Mouse (Mus musculus): ENCODE measurements around the gene Nfyb.

Gene Nfyb

GRCm38 (mm10) chr10:82778791-82779549 is 15.0 kb upstream of the Nfyb start:
- no peak for DNase-seq

- DNase-seq, result peak; percentile 46
These were observed 13.9 kb upstream of the Nfyb start for GRCm38 (mm10) chr10:82777886-82778285.

- DNase-seq, result no peak
These were observed 13.1 kb upstream of the Nfyb start for GRCm38 (mm10) chr10:82777075-82777474.

- no peak for DNase-seq
These were observed 10.9 kb upstream of the Nfyb start for GRCm38 (mm10) chr10:82774841-82775240.

- DNase-seq, result no peak
These were observed 7.7 kb upstream of the Nfyb start for GRCm38 (mm10) chr10:82771595-82772170.

GRCm38 (mm10) chr10:82770713-82771112 is 6.8 kb upstream of the Nfyb start:
- DNase-seq, result no peak

- DNase-seq, result no peak
These were observed 5.0 kb upstream of the Nfyb start for GRCm38 (mm10) chr10:82768901-82769300.

- peak; percentile 15 for DNase-seq
These were observed 925 bp downstream of the Nfyb start for GRCm38 (mm10) chr10:82762756-82763681.

- DNase-seq, result no peak
These were observed 2.7 kb downstream of the Nfyb start for GRCm38 (mm10) chr10:82761037-82761811.

- no peak for DNase-seq
These were observed 4.2 kb downstream of the Nfyb start for GRCm38 (mm10) chr10:82759706-82760105.

- no peak for DNase-seq
These were observed 5.1 kb downstream of the Nfyb start for GRCm38 (mm10) chr10:82758878-82759277.

- DNase-seq, result no peak
These were observed 5.6 kb downstream of the Nfyb start for GRCm38 (mm10) chr10:82758368-82758767.

- DNase-seq, result no peak
These were observed 6.6 kb downstream of the Nfyb start for GRCm38 (mm10) chr10:82757341-82757740.

- DNase-seq, result no peak
These were observed 7.5 kb downstream of the Nfyb start for GRCm38 (mm10) chr10:82756466-82756865.

- no peak for DNase-seq
These were observed 8.6 kb downstream of the Nfyb start for GRCm38 (mm10) chr10:82755213-82755890.

- DNase-seq, result no peak
These were observed 9.3 kb downstream of the Nfyb start for GRCm38 (mm10) chr10:82754642-82755041.

- DNase-seq, result no peak
These were observed 11.0 kb downstream of the Nfyb start for GRCm38 (mm10) chr10:82752921-82753320.

- DNase-seq, result no peak
These were observed 13.2 kb downstream of the Nfyb start for GRCm38 (mm10) chr10:82750778-82751177.

- no peak for DNase-seq
These were observed 16.7 kb downstream of the Nfyb start for GRCm38 (mm10) chr10:82746988-82747850.

GRCm38 (mm10) chr10:82745301-82745700 is 18.6 kb downstream of the Nfyb start:
- no peak for DNase-seq

- DNase-seq, result no peak
These were observed 19.6 kb downstream of the Nfyb start for GRCm38 (mm10) chr10:82744296-82744695.

All from lung, postnatal 36 days (tissue).